Mouse (Mus musculus) layer of hippocampus, adult 8-10 months (tissue): ENCODE data around the gene Abcb8. TPM values are rescaled to one million over a fixed set of nuclear protein-coding genes. Genes with fewer than 3 reads are reported as not detected.
"Not testable (repeated sequence)": the region's sequence is repeated elsewhere in the genome, so short reads cannot be mapped to it uniquely, and the experiment has no call there.

Experiments used
- DNase-seq, 2 experiments: peaks; one replicate each; pipeline ENCODE4 v3.0.0; 2022; ENCODE audit warnings: low spot score in 2 of 2
- total RNA-seq, 4 experiments: library from RNA; stranded (reverse); gene quantifications; 2 replicates each; pipeline ENCODE4 v1.2.4; 2022

The Abcb8 gene
- total RNA-seq, 4 experiments from 2014 or later: 51.9 to 59.2 (median 56.8) TPM

DNA sequence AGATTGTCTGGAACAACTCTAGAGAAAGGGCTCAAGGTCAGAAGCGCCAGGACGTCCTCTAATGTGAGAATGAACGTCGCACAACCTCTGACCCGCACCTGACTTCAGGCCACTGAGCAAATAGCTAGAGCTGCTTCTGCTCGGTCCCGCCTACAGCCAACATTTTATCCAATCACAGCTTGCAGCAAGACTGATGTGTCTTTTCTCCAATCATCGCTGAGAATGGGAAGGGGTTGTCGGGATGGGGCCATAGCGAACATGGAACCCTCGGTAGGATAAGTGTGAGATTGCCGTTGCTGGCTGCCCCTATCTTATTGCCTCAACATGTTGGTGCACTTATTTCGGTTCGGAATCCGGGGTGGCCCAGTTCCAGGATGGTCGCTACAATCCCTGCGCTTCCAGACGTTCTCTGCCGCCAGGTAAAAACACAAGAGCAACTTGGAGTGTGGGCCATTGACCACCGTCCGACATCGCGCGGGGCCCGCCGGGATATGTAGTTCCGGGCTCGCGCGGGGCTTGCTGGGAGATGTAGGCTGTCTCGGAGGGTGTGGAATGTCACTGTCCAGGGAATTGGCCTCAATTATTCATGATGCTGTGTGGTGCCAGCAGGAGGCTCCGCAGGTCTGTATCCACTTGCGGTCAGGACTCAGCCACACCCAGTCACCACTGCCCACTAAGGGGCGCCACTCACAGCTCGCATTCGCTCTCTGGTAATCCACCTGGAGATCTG lies 867 bp downstream of the Abcb8 start:
- peak; percentile 96 to 97 for DNase-seq

DNA sequence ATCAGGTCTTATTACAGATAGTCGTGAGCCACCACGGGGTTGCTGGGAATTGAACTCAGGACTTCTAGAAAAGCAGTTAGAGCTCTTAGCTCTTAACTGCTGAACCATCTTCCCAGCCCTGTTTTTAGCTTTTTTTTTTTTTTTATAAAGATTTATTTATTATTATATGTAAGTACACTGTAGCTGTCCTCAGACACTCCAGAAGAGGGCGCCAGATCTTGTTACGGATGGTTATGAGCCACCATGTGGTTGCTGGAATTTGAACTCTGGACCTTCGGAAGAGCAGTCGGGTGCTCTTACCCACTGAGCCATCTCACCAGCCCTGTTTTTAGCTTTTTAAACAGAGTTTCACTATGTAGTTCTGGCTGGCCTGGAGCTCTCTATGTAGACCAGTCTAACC lies 2.8 kb downstream of the Abcb8 start:
- not testable (repeated sequence) for DNase-seq

DNA sequence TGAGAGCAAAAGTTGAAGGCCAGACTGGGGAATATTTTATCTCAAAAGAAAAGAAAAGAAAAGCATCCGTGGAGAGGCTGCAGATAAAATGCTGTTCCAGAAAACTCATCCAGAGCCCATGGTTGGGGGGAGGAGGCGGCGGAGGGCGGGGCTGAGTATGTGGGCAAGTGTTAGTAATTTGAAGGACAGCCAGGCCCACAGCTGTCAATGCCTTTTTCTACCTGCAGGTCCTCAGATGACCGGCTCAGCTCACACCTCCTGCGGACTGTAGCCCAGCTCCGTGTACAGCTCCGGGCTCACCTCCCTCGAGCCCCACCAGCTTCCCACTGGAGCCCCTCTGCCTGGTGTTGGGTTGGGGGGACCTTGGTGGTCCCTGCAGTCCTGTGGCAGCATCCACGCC lies 6.2 kb downstream of the Abcb8 start:
- no peak for DNase-seq

DNA sequence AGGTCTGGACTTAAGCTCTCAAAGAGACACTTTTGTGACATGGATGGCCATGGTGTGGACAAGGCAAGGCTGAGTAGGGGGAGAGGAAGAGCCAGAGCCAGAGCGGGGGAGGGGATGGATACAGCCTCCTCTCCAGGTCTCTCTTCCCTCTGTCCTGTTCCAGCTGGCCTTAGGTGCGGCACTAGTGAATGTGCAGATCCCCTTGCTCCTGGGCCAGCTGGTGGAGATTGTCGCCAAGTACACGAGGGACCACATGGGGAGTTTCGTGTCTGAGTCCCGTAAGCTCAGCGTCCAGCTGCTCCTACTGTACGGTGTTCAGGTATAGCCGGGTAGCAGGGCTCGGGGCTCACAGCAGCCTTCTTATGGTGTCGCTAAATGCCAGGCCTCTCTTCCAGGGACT lies 6.9 kb downstream of the Abcb8 start:
- DNase-seq: no peak

DNA sequence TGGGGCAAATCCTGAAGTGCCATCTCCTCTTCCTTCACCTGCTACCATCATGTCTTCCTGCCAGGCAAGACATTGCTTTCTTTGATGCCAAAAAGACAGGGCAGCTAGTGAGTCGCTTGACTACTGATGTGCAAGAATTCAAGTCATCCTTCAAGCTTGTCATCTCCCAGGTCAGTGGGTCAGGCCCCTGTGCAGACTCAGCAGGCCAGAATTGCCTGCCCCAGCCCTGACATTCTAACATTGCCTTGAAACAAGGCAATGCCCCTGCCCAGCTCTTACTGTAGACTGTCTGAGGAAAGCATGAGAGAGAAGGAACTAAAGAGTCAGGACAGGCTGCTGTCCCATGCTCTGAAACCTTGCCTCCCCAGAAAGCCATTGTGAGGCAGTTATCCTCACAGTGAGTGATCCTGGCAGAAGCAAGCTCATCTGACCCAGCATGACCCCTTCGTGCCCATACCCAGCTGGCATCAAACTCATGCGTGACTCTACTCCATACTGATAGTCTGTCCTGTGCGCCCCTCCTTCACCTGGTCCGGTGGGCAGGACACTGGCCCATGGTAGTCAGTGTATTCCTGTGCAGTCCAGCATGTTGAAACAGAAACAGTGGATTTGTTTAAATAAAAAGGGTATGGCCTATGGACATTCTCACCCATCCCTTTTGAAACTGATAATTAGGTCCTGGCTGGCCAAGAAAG lies 7.6 kb downstream of the Abcb8 start:
- no peak for DNase-seq

DNA sequence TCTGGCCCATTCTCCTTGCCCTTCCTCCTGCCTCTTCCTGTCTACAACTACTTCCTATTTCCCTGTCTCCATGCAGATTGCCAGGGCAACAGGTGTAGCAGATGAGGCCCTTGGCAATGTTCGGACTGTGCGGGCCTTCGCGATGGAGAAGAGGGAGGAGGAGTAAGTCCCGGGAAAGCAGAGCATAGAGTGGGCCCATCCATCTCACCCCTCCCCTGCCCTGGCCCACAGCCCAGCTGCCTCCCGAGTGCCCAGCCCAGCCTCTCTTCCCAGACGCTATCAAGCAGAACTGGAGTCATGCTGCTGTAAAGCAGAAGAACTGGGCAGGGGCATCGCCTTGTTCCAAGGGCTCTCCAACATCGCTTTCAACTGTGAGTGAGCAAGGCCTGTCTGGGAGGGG lies 8.5 kb downstream of the Abcb8 start:
- DNase-seq: no peak

DNA sequence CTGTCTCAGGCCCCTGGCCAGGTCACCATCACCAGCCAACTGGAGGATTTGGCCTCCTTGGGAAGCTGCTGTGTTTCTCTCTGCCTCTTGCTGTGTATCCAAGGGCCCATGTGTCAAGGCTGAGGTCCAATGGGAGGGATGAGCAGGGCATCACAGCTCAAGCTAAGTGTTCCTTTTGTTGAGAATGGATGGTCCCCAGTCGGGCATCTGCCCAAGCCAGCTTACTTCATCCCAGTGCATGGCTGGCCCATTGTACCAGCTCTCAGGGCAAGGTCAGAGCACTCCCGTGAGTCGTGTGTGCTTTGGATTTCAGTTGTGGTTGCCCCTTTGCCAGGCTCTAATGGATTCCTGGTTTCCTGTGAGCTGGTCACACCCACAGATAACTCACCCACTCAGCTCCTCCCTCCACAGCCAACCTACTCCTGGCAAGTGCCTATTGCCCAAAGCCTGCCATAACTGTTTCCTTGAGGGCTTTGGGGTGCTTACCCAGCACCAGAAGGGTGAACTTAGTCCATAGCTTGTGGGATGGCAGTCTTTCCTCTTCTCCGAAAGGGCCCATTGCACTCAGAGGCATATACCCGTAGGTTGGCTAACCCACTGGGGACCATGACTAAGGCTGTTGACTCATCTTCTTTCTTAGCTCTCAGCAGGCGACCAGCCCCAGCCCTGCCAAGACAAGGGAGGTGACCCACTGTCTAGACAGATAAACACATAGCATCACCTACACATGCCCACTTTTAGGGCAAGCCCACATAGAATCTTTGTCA lies 11.3 kb downstream of the Abcb8 start:
- no peak for DNase-seq

DNA sequence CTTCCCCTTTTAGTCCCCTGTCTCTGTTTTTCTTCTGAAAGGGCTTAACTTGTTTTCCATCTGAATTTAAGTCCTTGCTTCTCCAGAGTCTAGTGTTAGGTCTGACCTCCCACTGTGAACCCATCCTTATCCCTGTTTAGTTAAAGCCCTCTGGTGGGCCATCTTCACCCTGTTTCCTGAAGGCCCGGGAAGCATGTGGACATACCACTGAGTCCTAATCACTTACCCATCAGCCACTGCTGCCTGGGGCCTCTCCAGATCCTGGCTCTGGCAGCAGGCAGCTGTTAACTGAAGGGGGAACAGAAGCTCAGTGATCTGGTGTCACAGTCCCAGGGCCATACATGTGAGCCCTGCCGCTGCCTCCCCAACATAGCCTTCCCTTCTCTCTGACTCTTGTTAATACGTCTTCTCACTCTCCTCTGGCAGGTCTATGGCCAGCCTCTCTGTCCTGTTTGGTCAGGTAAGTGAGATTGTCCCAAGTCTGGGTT lies 12.0 kb downstream of the Abcb8 start:
- DNase-seq: no peak

DNA sequence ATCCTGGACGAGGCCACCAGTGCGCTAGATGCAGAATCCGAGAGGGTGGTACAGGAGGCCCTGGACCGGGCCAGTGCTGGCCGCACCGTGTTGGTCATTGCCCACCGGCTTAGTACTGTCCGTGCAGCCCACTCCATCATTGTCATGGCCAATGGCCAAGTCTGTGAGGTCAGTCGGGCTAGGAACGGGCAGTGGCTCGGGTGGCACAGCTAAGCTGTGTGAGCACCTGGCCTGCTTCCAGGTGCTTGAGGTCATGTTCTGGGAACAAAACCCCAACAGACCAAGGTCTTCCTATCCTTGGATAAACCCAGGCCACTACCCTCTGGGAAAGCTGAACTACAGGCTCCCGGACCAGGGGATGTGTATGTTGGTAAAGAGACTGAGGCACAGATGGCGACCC lies 15.2 kb downstream of the Abcb8 start:
- no peak for DNase-seq

DNA sequence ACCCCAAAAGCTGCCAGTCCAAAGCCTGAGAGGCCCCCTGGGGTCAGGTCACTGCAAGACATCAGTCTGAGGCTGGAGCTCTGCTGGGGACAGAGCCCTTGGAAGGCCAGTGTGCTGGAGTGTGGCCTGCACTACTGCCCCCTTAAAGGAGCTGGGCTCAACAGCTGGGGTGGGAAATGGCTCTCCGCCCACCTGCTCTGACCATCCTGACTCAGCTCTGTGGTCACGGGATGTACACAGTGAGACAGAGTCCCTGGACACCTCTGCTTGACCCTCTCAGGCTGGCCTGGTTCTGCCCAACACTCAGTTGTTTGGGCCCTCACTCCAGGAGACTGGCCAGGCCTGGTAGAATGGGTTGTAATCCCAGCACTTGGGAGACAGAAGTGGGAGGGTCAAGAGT lies 16.0 kb downstream of the Abcb8 start:
- no peak for DNase-seq

DNA sequence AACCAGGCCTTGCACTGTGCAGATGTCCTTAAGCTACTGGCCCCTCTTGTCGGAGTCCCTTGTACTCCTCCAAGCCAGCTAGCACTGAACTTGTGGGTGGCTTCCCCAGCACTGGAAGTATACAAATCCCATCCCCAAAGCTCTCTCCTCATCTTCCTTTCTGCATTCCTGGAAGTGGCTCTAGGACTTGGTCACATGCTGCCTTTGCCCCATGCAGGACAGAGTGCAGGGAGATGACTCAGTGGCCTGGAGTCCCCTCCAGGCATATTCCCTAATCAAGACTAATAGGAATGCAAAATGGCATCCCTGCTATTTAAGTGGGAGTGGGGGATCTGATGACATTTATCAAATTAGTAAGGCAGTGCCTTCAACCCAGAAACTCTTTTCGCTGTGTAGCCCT lies 18.6 kb downstream of the Abcb8 start:
- no peak for DNase-seq

DNA sequence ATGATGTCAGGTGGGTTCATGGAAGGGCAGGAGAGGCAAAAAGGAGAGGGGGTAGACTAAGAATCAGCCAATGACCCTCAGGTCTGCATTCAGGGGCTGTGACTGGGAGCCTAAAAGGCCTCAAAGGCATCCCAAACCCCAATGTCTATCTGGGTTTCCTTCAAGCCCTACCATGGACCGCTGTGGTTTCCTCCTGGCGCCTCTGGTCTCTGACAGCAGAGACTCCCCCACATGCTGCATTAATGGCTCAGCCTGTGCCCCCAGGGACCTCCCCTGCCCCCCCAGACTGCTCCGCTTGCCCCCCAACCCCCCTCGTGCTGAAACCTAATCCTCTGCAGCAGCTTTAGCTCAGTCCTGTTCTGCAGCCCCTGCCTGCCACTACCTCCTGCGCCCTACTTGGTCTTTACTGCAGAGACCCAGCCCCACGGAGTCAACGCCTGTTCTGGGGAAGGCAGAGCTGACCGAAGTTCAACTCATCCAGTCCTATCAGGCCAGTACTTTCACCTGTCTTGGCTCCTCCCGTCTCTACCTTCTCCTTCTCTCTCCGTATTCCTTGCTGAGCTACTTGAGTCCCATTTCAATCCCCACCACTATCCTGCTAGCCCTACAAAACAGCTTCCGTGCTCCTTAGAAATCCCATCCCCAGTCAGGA lies 19.7 kb downstream of the Abcb8 start, which contains the start of gene Asic3:
TSS of gene Asic3 (plus strand) at position 351 of the 652 bp plus-strand sequence.
- DNase-seq: no peak

DNA sequence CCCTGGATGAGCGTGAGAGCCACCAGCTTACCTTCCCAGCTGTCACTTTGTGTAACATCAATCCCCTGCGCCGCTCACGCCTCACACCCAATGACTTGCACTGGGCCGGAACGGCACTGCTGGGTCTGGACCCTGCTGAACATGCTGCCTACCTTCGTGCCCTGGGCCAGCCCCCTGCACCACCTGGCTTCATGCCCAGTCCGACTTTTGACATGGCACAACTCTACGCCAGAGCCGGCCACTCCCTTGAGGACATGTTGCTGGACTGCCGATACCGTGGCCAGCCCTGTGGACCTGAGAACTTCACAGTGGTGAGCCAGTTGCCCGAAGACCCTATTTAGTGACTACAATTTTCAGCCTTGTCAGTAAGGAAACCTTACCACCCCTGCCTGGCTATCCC lies 20.5 kb downstream of the Abcb8 start:
- no peak for DNase-seq

DNA sequence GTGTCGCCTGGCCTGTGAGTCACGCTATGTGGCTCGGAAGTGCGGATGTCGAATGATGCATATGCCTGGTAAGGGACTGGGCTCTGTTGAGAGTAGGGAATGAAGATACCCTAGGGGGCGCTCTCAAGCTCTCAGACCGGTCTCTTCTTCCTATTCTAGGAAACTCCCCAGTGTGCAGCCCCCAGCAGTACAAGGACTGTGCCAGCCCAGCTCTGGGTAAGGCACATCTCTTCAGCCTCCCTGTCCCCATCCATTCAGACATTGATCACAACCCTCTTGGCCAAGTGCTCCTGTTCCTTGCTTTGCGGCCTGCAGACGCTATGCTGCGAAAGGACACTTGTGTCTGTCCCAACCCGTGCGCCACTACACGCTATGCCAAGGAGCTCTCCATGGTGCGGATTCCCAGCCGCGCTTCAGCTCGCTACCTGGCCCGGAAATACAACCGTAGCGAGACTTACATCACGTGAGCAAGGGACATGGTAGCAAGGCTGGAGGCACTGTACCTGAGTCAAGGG lies 22.8 kb downstream of the Abcb8 start:
- peak in 1 of 2 experiments; percentile 75 for DNase-seq

DNA sequence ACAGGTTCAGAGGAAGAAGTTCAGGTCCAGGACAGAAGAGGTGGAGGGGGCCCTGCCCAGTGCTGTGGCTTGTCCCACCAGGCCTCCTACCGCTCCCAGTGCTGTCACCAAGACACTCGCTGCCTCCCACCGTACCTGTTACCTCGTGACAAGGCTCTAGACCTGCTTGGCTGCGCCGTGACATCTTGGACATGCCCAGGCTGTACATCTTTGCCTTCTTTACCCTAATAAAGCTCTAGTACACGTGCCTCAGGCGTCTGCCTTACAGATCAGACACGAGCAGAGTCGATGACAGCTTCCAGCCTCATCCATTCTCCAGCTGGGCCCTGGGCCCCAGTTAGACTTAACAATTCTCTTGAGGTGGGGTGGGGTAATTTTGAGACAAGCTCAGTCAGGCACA lies 24.1 kb downstream of the Abcb8 start:
- no peak for DNase-seq

DNA sequence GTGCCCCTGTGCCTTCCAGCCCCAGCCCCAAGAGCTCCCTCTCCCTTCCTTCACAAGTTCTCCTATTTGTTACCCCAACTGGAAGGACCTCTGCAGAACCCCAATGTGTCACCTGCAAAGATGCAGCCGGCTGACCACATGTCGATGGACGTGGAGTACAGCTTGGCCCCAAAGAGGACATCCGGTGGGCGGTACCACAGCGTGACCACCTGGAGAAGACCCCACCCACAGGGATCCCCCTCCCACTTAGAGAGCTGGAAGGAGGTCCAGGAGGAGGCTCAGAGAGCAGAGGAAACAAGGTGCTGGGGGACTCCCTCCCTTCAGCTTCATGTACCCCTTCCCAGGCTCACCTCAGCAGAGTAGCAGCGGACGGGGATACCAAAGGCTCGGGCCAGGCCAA lies 26.9 kb downstream of the Abcb8 start:
- no peak for DNase-seq

DNA sequence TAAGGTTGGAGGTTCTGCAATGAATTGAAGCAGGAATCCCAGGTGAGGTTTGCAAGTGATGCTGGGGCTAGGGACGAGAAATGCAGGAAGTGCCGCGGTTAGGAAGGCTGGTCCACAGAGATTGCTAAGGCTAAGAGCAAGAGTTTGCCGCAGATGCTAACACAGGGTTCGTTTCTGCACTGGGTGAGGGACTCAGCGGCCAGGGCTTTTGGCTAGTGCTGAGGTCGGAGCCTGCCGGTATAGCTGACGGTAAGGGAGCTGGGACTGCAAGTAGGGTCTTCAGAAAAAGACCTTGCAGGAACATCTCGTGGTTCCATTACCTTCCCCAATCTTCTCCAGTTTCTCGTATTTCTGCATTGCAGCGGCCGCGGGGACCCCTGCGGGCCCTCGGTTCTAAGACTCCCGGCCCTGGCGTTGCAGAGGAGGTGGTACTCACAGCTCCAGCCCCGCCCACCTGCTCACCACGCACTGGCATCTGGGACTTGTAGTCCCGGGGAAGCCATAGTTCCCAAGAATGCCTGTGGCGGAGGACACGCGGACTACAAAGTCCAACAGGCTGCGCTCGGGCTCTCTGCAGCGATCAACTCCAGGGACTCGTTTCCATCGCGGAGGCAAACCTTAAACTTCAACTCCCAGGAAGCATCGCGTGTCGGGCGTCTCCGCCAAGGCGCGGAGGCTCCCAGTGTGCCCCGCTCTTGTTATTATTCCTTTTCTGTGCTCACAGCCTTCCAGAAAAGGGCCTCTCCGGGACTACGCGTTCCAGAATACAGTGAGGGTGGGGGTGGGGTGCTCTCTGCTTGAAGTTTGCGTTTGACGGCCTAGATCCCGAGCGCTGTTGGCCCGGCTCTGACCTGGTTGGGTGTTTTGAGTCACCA lies 29.9 kb downstream of the Abcb8 start, which contains the start of the genes Cdk5 and Slc4a2:
TSS of gene Cdk5 (minus strand) at position 402 of the 875 bp plus-strand sequence.
TSS of gene Slc4a2 (plus strand) at position 709 of the 875 bp plus-strand sequence.
- DNase-seq: peak; percentile 99 to 100

DNA sequence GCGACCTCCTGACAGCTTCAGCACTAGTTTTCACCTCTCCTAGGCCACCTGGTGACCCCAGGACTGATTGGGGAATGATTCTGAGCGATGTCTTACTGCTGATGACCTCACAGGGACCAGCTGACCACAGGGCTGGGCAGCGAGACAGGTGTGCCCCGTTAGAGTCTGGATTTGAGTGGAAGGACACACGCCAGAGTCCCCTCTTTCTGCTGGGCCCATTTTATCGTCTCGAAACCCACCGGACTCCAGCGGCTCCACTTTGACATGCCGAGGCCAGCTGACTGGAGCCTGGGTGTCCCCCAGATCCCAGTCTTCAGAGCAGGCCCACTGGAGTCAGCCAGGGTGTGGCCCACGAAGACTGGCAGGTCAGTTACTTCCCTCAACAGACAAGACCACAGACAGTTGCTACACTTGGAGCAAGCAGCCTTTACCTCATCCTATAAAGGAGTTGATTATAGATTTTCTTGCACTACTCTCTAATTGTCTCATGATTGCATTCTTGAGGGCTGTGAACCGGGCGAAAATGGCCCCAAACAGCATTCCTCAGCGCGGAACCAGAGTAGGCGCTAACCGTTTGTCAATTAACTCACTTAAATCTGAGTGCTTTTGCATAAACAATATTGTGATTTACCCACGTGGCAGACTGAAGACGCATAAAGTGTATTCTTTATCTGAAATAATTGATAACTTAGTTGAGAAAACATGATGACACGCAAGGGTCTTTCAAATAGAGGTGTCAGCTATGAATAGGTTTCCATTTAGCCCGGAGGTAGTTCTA lies 30.7 kb downstream of the Abcb8 start:
- DNase-seq: no peak

DNA sequence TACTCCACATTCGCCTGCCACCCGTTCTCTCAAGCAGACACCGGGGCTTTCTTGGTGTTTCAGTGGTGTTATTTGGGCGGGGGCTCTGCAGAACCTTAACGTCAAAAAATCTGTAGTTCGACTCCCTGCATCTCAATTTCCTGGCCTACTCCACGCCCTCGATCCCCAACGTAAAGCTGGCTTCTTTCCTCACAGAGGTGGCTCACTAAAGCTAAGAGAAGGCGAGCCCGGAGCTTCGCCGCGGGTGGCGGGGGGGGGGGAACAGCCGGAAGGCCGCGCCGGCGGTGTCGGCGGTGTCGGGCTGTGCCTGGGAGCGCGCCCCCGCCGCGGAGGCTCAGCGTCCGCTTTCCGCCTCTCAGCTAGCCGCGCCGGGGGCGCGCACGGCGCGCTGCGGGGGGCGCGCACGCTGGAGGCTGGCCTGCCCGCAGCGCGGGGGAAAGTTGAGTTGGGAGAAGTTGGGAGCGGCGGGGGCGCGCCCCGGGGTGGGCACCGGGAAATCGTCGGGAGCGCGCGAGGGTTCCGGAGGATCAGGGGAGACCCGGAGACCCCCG lies 31.5 kb downstream of the Abcb8 start:
- peak in 1 of 2 experiments; percentile 53 for DNase-seq
